Mouse (Mus musculus): ENCODE results near the gene Zim1. TPM values are rescaled to one million over a fixed set of nuclear protein-coding genes. Genes with fewer than 3 reads are reported as not detected.

Zim1 gene
- polyA plus RNA-seq, 1 experiment from 2014 or later = 2.8 TPM

DNA sequence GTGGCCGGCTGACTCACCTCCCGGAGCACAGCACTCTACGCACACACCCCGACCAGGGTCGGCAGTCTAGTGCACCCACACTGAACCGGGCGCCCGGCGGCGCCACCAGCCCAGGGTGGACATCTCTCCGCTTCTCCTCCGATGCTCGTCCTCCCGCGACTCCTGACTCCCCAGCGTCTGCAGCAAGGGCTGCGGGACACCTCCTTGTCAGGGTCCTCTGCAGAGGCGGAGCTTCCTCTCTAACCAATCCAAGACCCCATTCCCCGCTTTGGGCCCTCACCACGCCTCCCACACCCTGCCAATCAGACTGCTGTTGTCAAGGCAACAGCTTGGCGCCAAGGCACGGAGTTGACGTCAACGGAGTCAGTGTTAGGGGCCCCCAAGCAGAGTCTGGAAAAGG lies 34.0 kb upstream of the Zim1 start, which contains the start of the genes Peg3 and Usp29:
Peg3 (minus strand) TSS at position 191 of the 400 bp plus-strand sequence.
Usp29 (plus strand) TSS at position 338 of the 400 bp plus-strand sequence.
- H3K27me3 ChIP-seq (ENCODE audit: insufficient read depth, low read length) = no peaks in the 10 kb centered on the region
- H3K4me2 ChIP-seq (ENCODE audit: low read length) = peak within 1 kb of the TSS; percentile 61
- DNase-seq (ENCODE audit: low spot score) (peak; percentile 94), ATAC-seq (replicated peaks; ENCODE audit: low FRiP score, low read depth) (peak; percentile 26)
- H3K36me3 ChIP-seq (ENCODE audit: insufficient read depth, low read length) = no peaks in the 10 kb centered on the region; the same call in 1 of the 2 replicates
- no peaks in the 10 kb centered on the region for H3K4me1 ChIP-seq (replicated peaks; ENCODE audit: insufficient read depth, low read length)
- H3K9me3 ChIP-seq (replicated peaks; ENCODE audit: low read length) = no peaks in the 10 kb centered on the region; the same call in 1 of the 2 replicates
- H3K27ac ChIP-seq = peak within 1 kb of the TSS; percentile 92
- WGBS = 48% methylated on average over 23 of the region's 24 CpGs
- peak within 1 kb of the TSS; percentile 69 for H3K9ac ChIP-seq (ENCODE audit: low read depth, low read length)
- peak within 1 kb of the TSS; percentile 50 for H3K4me3 ChIP-seq (replicated peaks; ENCODE audit: low read depth, low read length)
- TF ChIP-seq CTCF (IDR thresholded peaks at IDR 0.05; ENCODE audit: low read depth) = peak; percentile 29; the same call in 1 of the 2 replicates

DNA sequence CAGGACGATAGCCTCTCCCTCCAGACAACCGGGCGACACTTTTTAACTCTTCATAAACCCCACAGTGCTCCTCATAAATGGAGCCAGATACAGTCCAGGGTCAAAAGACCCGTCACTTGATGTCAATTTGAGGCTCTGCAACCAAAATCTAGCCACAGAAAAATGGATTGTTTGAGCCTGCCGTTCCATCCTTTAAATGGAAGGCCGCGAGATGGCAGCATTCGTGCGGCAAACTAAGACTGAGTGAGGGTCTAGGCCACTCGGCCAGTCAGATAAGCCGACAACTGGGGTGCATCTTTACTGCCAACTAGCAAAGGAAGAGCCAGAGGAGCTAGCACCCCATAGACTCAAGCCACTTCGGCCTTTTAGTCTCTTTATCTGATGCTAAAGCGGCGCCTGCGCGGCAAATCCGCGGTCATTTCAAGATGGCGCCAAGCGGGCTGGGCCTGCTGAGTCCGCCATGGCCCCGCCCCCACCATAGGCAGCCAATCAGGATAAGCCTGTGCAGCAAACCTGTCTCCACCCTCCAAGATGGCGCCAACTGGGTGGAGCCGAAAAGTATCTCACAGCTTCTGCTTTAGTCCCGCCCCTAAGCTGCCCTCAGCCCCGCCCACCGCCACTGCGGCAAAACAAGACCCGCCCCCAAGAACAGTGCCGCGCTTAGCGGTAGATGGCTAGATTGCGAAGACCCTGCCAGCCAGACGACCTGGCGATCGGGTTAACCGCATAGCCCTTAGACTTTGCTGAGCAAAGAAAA lies 33.0 kb upstream of the Zim1 start:
- ATAC-seq (replicated peaks; ENCODE audit: low FRiP score, low read depth) = peak; percentile 48
- H3K27ac ChIP-seq = peak overlapping the region; percentile 92
- peak overlapping the region; percentile 50 for H3K4me3 ChIP-seq (replicated peaks; ENCODE audit: low read depth, low read length)
- peak overlapping the region; percentile 69 for H3K9ac ChIP-seq (ENCODE audit: low read depth, low read length)
- no peaks in the 10 kb centered on the region for H3K27me3 ChIP-seq (ENCODE audit: insufficient read depth, low read length)
- TF ChIP-seq CTCF (IDR thresholded peaks at IDR 0.05; ENCODE audit: low read depth) = peak; percentile 56
- H3K4me1 ChIP-seq (replicated peaks; ENCODE audit: insufficient read depth, low read length) = no peaks in the 10 kb centered on the region
- H3K4me2 ChIP-seq (ENCODE audit: low read length) = peak overlapping the region; percentile 61
- no peaks in the 10 kb centered on the region; the same call in 1 of the 2 replicates for H3K36me3 ChIP-seq (ENCODE audit: insufficient read depth, low read length)
- WGBS = 51% methylated on average over 37 of the region's 37 CpGs
- peak; percentile 95 for DNase-seq (ENCODE audit: low spot score)
- H3K9me3 ChIP-seq (replicated peaks; ENCODE audit: low read length) = no peaks in the 10 kb centered on the region; the same call in 1 of the 2 replicates

DNA sequence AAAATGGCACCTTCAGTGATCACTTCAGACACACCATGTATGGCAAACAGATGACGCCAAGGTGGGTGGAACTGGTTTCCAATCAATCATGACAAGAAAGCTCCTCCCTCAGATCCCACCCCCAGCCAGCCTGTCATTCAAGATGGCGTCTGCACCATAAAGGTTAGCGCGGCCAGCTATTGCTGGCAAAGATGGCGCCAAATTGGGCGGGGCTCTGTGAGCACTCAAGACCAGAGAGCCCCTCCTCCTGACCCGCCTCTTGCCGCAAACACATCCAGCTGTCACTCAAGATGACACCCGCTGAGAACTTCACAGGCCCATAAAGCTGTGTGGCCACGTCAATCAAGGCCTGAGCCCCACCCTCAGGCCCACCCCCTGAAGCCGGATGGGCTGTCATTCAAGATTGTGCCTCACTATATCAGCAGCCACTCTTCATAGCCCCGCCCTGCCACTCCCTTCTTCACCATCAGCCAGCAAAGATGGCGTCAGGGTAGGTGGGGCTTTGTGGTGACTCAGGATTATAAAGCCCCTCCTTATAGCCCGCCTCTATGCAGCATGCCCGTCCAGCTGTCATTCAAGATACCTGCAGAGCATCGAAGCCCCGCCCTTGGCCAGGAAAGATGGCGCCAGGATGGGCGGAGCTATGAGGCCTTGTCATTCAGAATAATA lies 32.1 kb upstream of the Zim1 start:
- H3K9ac ChIP-seq (ENCODE audit: low read depth, low read length) = no peak overlapping the region
- no peaks in the 10 kb centered on the region; the same call in 1 of the 2 replicates for H3K36me3 ChIP-seq (ENCODE audit: insufficient read depth, low read length)
- no peaks in the 10 kb centered on the region for H3K27me3 ChIP-seq (ENCODE audit: insufficient read depth, low read length)
- DNase-seq (ENCODE audit: low spot score) (peak; percentile 96), ATAC-seq (replicated peaks; ENCODE audit: low FRiP score, low read depth) (peak; percentile 86)
- no peaks in the 10 kb centered on the region; the same call in 1 of the 2 replicates for H3K9me3 ChIP-seq (replicated peaks; ENCODE audit: low read length)
- H3K4me3 ChIP-seq (replicated peaks; ENCODE audit: low read depth, low read length) = peak overlapping the region; percentile 49
- WGBS = 52% methylated on average over 19 of the region's 19 CpGs
- H3K4me2 ChIP-seq (ENCODE audit: low read length) = peak overlapping the region; percentile 48; the same call in 1 of the 2 replicates
- TF ChIP-seq CTCF (IDR thresholded peaks at IDR 0.05; ENCODE audit: low read depth) = no peak
- no peaks in the 10 kb centered on the region for H3K4me1 ChIP-seq (replicated peaks; ENCODE audit: insufficient read depth, low read length)
- peak overlapping the region; percentile 87 for H3K27ac ChIP-seq

DNA sequence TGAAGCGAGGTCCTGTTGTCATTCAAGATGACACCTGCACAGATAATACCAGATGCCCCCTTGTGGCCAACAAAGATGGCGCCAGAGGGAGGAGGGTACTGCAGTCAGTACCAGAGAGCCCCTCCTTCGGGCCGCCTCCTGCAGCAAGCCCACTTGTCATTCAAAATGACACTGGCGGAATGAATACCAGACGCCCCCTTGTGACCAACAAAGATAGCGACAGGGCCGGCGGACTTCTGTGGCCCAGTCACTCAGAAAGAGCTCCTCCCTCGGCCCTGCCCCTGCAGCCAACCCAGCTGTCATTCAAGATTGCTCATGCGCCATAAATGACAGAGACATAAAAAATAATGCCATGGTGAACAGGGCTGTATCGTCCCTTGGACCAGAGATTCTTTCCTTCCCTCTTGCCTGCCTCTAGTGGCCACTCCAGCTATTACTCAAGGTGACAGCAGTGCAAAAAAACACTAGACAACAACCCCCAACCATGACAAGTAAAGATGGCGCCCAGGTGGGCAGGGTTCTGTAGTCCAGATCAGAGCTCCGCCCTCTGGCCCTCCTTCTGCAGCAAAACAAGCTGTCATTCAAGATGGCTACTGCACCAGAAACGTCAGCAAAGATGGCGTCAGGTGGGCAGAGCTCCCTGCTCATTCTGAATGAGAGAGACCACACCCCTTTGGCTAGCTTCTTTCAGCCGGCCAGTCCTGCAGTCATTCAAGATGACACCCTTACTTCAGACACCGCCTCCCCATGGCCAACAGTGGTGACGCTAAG lies 31.3 kb upstream of the Zim1 start:
- no peak overlapping the region for H3K9ac ChIP-seq (ENCODE audit: low read depth, low read length)
- no peaks in the 10 kb centered on the region; the same call in 1 of the 2 replicates for H3K36me3 ChIP-seq (ENCODE audit: insufficient read depth, low read length)
- DNase-seq (ENCODE audit: low spot score) (peak; percentile 94), ATAC-seq (replicated peaks; ENCODE audit: low FRiP score, low read depth) (peak; percentile 60)
- WGBS = 52% methylated on average over 19 of the region's 19 CpGs
- H3K9me3 ChIP-seq (replicated peaks; ENCODE audit: low read length) = no peaks in the 10 kb centered on the region; the same call in 1 of the 2 replicates
- H3K27me3 ChIP-seq (ENCODE audit: insufficient read depth, low read length) = no peaks in the 10 kb centered on the region
- peak overlapping the region; percentile 87 for H3K27ac ChIP-seq
- H3K4me3 ChIP-seq (replicated peaks; ENCODE audit: low read depth, low read length) = peak overlapping the region; percentile 49
- H3K4me2 ChIP-seq (ENCODE audit: low read length) = peak overlapping the region; percentile 48
- TF ChIP-seq CTCF (IDR thresholded peaks at IDR 0.05; ENCODE audit: low read depth) = peak; percentile 70
- H3K4me1 ChIP-seq (replicated peaks; ENCODE audit: insufficient read depth, low read length) = no peaks in the 10 kb centered on the region

DNA sequence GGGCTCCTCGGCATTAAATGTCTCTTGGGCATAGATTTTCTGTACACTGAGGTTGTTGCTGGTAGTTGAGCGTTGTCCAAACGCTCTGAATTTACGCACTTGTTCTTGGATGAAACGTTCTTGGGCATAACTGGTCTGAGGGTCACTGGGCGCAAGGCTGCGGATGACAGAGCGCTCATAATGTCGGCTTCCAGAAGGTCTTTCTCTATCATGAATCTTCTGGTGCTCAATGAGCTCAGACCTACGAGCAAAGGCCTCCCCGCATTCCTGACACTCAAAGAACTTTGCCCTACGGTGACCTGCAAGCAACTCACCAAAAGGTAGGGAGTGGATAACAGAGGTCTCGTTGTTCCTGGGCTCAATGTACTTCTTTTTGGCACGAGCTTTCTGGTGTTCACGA lies 13.1 kb upstream of the Zim1 start:
- Histone ChIP-seq H3K27ac (no peak overlapping the region), H3K4me3 (replicated peaks; ENCODE audit: low read depth, low read length) (no peak overlapping the region), H3K36me3 (ENCODE audit: insufficient read depth, low read length) (peaks cover 22% of the 10 kb centered on the region), H3K4me1 (replicated peaks; ENCODE audit: insufficient read depth, low read length) (no peaks in the 10 kb centered on the region), H3K9me3 (replicated peaks; ENCODE audit: low read length) (no peaks in the 10 kb centered on the region), H3K27me3 (ENCODE audit: insufficient read depth, low read length) (no peaks in the 10 kb centered on the region), H3K4me2 (ENCODE audit: low read length) (no peak overlapping the region), H3K9ac (ENCODE audit: low read depth, low read length) (no peak overlapping the region)
- TF ChIP-seq CTCF (IDR thresholded peaks at IDR 0.05; ENCODE audit: low read depth) = no peak
- ATAC-seq (replicated peaks; ENCODE audit: low FRiP score, low read depth) (no peak), DNase-seq (ENCODE audit: low spot score) (no peak)
- WGBS = 87% methylated on average over 15 of the region's 15 CpGs

Data from kidney, postnatal 0 days (tissue).